ENCODE assay signal across 8 mouse cellular contexts in the genomic region with DNA sequence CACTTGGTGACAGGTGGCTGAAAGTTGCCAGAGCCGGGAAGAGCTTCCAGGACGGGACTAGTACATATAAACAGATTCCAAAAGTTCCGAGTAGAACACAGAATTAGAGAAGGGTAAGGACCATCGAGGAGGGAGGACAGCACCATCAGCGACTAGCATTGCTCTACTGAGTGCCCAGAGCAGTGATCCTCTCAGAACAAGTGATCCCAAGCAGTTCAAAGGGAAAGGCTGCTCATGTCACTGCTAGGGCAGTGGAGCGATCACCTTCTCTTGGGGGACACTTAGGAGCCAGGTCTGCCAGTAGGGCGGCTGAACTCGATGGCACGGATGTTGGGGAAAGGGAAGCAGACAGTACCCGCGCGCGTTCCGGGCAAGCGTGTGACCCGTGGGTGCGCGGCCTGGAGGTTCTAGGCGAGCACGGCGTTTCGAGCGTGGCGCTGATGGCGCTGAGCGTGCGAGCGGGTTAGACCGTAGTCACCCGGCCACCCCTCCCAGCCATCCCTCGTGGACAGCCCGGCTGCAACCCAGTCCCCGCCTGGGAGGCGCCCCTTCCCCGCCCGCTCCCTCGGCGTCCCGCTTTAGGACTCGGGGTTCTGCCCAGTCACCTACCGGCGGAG. TPM values are rescaled to one million over a fixed set of nuclear protein-coding genes. Genes with fewer than 3 reads are reported as not detected.
DNase-seq lines count a peak whose midpoint lies in the region; ATAC-seq and TF ChIP-seq lines count a peak whose summit lies in the region.

No protein-coding gene starts in this region.

- H3K4me3 ChIP-seq in forebrain, embryonic 15.5 days, result peak overlapping the region; percentile 71
- H3K4me3 ChIP-seq in liver, postnatal 0 days (ENCODE audit: low read depth, low read length), result peak overlapping the region; percentile 66

- no peak for TF ChIP-seq CTCF in liver, postnatal 0 days (IDR thresholded peaks at IDR 0.05; ENCODE audit: low read depth)

- TF ChIP-seq EP300 in liver, postnatal 0 days (IDR thresholded peaks at IDR 0.05; ENCODE audit: low read depth), result no peak

- H3K36me3 ChIP-seq in forebrain, embryonic 15.5 days, result no peaks in the 10 kb centered on the region
- no peaks in the 10 kb centered on the region for H3K36me3 ChIP-seq in liver, postnatal 0 days (replicated peaks; ENCODE audit: insufficient read depth, low read length)

- peak overlapping the region; percentile 88 for H3K4me2 ChIP-seq in forebrain, embryonic 15.5 days (replicated peaks)
- peak overlapping the region; percentile 91 for H3K4me2 ChIP-seq in liver, postnatal 0 days (ENCODE audit: low read depth, low read length)

- WGBS in forebrain, embryonic 15.5 days, result under 1% methylated on average over 42 of the region's 42 CpGs
- WGBS in liver, postnatal 0 days (ENCODE audit: insufficient replicate concordance), result 1% methylated on average over 38 of the region's 42 CpGs

- DNase-seq in gastrocnemius, adult 18-20 months (ENCODE audit: low spot score), result peak; percentile 40
- no peak for DNase-seq in gastrocnemius, postnatal 10 days
- DNase-seq in liver, postnatal 0 days, result no peak
- no peak for DNase-seq in adrenal gland, adult 18-20 months (ENCODE audit: low spot score in 2 of 2)
- no peak for DNase-seq in right cerebral cortex, adult 2 months (ENCODE audit: low spot score in 2 of 2)
- DNase-seq in c-Kit-positive CD71-positive TER-119-positive erythroid progenitor cells, embryonic 14.5 days (ENCODE audit: low spot score), result no peak

- peak overlapping the region; percentile 75 for H3K9ac ChIP-seq in forebrain, embryonic 15.5 days (replicated peaks)
- H3K9ac ChIP-seq in liver, postnatal 0 days (replicated peaks), result peak overlapping the region; percentile 73

- H3K4me1 ChIP-seq in forebrain, embryonic 15.5 days, result peaks cover 53% of the 10 kb centered on the region
- peaks cover 17% of the 10 kb centered on the region for H3K4me1 ChIP-seq in liver, postnatal 0 days (ENCODE audit: insufficient read depth)

- peak; percentile 5 for ATAC-seq in CD4-positive, CD25-positive, alpha-beta regulatory T cell, adult 4 months
- ATAC-seq in forebrain, embryonic 15.5 days (replicated peaks), result peak; percentile 82
- peak; percentile 45 for ATAC-seq in liver, postnatal 0 days

- H3K27ac ChIP-seq in forebrain, embryonic 15.5 days (replicated peaks), result peak overlapping the region; percentile 89
- peak overlapping the region; percentile 73 for H3K27ac ChIP-seq in liver, postnatal 0 days (ENCODE audit: low read depth)

- H3K9me3 ChIP-seq in forebrain, embryonic 15.5 days, result no peaks in the 10 kb centered on the region
- H3K9me3 ChIP-seq in liver, postnatal 0 days (ENCODE audit: low read length), result no peaks in the 10 kb centered on the region

- H3K27me3 ChIP-seq in forebrain, embryonic 15.5 days, result no peaks in the 10 kb centered on the region
- H3K27me3 ChIP-seq in liver, postnatal 0 days (ENCODE audit: insufficient read depth, low read length), result no peaks in the 10 kb centered on the region

RNA-seq across cellular contexts. Expression of a gene that starts 0.4 kb away (rescaled TPM):
- 1 to 10 TPM; 3.2 to 4.0 TPM for total RNA-seq in gastrocnemius, adult 18-20 months (2021)
- 1 to 10 TPM; 3.3 to 5.0 TPM for total RNA-seq in gastrocnemius, postnatal 10 days (2021)
- polyA plus RNA-seq in CD4-positive, CD25-positive, alpha-beta regulatory T cell, adult 4 months (2017; shearing (Covaris generic)), result 10 to 100 TPM; 29.6 to 50.3 TPM
- polyA plus RNA-seq in forebrain, embryonic 15.5 days (2015; fragmentation: Nextera tagmentation; extraction: Ambion mirVana), result 3.7 and 3.9 TPM in 2 replicates
- polyA plus RNA-seq in liver, postnatal 0 days (2015; fragmentation: Nextera tagmentation; extraction: Ambion mirVana), result 0.67 and 0.78 TPM in 2 replicates
- total RNA-seq in adrenal gland, adult 18-20 months (2021), result 10 to 100 TPM in 1 of 2 experiments, 1 to 10 TPM in 1; 9.2 to 10.5 TPM

RNA-seq across cellular contexts. Expression of a gene that starts 48.6 kb away (rescaled TPM):
- not detected for total RNA-seq in gastrocnemius, adult 18-20 months (2021)
- not detected for total RNA-seq in gastrocnemius, postnatal 10 days (2021)
- not detected for polyA plus RNA-seq in CD4-positive, CD25-positive, alpha-beta regulatory T cell, adult 4 months (2017; shearing (Covaris generic))
- polyA plus RNA-seq in forebrain, embryonic 15.5 days (2015; fragmentation: Nextera tagmentation; extraction: Ambion mirVana), result 0.15 and 0.38 TPM in 2 replicates
- polyA plus RNA-seq in liver, postnatal 0 days (2015; fragmentation: Nextera tagmentation; extraction: Ambion mirVana), result not detected in 2 replicates
- total RNA-seq in adrenal gland, adult 18-20 months (2021), result not detected

RNA-seq across cellular contexts. Expression of a gene that starts 58.5 kb away (rescaled TPM):
- total RNA-seq in gastrocnemius, adult 18-20 months (2021), result not detected
- total RNA-seq in gastrocnemius, postnatal 10 days (2021), result not detected
- not detected for polyA plus RNA-seq in CD4-positive, CD25-positive, alpha-beta regulatory T cell, adult 4 months (2017; shearing (Covaris generic))
- polyA plus RNA-seq in forebrain, embryonic 15.5 days (2015; fragmentation: Nextera tagmentation; extraction: Ambion mirVana), result 0.75 and 0.98 TPM in 2 replicates
- 0.09 TPM in 1 of 2 replicates, not detected in the other for polyA plus RNA-seq in liver, postnatal 0 days (2015; fragmentation: Nextera tagmentation; extraction: Ambion mirVana)
- total RNA-seq in adrenal gland, adult 18-20 months (2021), result under 1 TPM; 0.27 to 0.61 TPM

Comparison
In these comparisons a context has a peak if more than half of its experiments do, and no peak if none do; other contexts are left out.
1. ATAC-seq: peak in every context shown above with its lines; median percentile 82 in forebrain, embryonic 15.5 days; 45 in liver, postnatal 0 days; 5 in CD4-positive, CD25-positive, alpha-beta regulatory T cell, adult 4 months.